Mouse (Mus musculus): Measurements from ENCODE around the gene Saxo2.

Saxo2 gene

GRCm38 (mm10) chr7:82648353-82649080 is at the start of gene Saxo2, which contains the start of gene Efl1:
Saxo2 (minus strand) TSS chr7:82648528.
Efl1 (plus strand) TSS chr7:82648614.
- in situ Hi-C loops (cut with MboI): no loop called here

DNA sequence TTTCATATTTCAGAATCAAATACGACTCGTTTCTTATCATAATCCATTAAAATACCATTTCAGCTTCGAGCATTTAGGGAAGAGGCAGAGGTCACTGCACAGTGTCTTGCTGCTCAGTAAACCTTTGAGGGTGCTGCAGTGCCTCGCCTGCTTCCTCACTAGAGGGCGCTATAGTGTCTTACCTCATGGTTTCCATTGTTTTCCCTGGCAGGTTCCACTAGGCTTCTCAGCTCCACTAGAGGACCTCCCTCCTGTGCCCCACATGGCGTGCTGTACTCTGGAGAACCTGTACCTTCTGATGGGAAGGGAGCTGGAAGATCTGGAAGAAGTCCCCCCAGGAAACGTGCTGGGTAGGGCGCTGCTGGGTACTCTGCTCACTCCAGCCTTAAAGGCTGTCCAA is 49.3 kb upstream of the Saxo2 start:
- in situ Hi-C loops (cut with MboI): no loop called here

- in situ Hi-C loops (cut with MboI): no loop called here
Measured at GRCm38 (mm10) chr7:82691021-82691738, 42.9 kb upstream of the Saxo2 start.

DNA sequence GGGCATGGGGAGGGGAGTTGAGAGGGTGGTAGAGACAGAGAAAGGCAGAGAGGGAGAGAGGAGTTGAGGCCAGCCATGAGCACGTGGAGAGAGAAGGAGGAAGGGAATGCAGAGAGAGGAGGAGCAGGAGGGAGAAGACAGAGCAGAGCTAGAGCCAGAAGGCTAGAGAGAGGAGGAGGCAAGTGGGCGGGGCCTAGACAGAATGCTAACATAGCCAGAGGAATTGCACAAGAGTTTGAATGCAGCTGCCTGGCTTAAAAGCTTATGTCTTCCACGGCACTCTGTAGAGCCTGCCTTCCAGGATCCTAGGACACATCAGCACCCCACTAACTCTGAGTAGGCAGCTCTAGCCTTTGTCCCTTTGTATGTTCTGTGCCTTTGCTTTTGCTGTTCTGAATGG is 40.4 kb upstream of the Saxo2 start:
- in situ Hi-C loops (cut with MboI): no loop called here

- in situ Hi-C loops (cut with MboI): no loop called here
Measured at GRCm38 (mm10) chr7:82679901-82680300, 31.6 kb upstream of the Saxo2 start.

DNA sequence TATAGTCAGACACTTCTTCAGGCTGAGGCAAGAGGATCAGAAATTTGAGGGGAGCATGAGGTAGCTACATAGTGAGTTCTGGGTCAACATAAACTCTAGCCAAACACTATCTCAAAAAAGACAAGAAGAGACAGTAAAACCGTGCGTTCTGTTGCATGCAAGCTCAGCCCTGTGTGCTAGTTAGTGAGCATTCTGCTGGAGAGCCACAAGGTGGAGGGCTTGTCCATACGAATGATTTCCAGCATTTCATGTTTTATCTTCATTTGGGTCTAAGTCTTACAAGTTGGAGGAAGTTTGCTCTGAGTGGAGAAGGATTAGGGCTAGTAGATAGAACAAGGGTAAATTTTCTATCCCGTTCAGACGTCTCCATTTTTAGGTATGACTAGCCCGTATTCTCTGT is 28.5 kb upstream of the Saxo2 start:
- in situ Hi-C loops (cut with MboI): no loop called here

DNA sequence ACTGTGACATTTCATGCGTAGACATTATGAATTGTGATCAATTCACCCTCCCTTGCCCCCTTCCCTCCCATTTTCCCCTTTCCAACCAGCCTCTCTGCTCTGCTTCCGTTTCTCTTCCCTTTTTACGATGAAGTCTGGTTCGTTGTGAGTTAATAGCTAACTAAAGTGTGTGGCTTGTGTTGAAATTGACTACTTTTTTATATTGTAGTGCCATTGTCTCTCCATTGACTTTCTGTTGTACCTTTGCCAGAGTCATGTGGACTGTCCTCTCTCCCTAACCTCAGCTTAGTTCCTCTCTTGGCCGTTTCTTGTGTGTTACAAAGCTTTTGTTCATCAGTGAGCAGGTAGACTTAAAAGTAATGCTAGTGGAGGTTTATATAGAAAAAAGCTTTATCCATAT is 27.7 kb upstream of the Saxo2 start:
- in situ Hi-C loops (cut with MboI): no loop called here

- in situ Hi-C loops (cut with MboI): no loop called here
Measured at GRCm38 (mm10) chr7:82664604-82665003, 16.3 kb upstream of the Saxo2 start.

DNA sequence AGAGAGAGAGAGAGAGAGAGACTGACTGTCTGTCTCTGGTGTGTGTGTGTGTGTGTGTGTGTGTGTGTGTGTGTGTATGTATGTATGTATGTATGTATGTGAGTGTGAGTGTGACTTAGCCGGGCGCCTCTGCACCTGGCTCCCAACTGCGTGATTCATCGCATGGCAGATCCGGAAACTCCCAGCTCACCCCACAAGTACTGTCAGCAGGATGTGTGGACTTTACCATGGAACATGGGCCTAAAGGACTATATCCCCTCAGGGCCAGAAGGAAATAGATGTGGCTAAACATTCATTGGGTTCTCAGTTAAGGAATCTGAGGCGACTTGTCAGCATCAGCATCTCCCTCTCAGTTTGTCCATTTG is 735 bp upstream of the Saxo2 start:
- in situ Hi-C loops (cut with MboI): no loop called here

DNA sequence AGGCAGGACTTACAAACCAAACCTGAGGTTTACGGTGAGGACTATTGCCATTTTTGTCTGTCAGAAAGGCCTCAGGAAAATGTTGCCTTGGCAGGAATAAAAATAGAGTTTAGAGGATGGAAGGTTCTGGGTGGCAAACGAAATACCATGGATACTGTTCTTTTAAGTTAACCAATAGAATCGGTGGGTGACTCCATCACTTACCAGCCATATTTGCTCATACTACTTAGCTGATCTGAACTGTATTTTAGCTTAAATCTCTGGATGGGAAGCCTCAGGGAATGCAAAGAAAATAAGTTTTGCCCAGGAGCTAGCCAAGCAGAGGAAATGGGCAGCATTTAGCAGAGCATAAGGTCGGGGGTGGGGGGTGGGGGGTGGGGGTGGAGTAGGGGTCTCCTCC is 419 bp downstream of the Saxo2 start:
- in situ Hi-C loops (cut with MboI): no loop called here

DNA sequence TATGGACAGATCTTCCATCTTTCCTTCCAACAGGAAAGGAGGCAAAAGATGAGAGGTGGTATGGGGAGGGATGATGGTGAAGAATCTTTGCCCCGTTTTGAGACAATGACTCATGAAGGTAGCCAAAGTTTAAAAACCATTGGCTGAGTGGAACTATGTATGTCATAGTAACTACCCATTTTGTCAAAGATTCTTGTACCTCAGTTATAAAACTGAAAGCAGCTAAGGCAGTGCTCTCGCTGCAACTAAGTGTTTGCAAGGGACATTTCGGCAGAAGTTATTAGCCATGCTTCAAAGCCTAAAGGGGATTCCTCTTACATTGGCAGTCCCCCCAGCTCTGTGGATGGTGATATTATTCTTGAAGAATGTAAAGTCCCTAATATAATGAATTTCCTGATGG is 1.1 kb downstream of the Saxo2 start:
- in situ Hi-C loops (cut with MboI): no loop called here

DNA sequence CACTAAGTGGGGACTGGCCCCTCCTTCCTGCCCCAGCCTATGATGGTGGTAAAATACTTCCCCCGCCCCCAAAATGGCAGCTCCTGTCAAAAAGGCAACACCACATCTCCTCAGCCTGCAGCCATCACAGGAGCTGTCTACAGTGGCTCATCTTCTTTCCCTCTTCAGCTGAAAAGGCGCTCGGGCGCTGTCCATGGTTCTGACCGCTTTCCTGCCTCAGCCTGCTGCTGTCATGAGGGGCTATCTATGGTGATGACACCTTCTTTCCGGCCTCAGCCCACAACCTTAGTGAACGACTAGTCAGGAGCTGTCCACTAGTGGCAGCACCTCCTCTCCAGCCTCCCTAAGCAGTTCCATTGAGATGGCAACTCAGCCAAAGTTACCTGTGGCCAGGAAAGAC is 23.0 kb downstream of the Saxo2 start:
- in situ Hi-C loops (cut with MboI): no loop called here

- in situ Hi-C loops (cut with MboI): no loop called here
Measured at GRCm38 (mm10) chr7:82609629-82610028, 38.7 kb downstream of the Saxo2 start.

- in situ Hi-C loops (cut with MboI): no loop called here
Measured at GRCm38 (mm10) chr7:82605425-82605824, 42.9 kb downstream of the Saxo2 start.

DNA sequence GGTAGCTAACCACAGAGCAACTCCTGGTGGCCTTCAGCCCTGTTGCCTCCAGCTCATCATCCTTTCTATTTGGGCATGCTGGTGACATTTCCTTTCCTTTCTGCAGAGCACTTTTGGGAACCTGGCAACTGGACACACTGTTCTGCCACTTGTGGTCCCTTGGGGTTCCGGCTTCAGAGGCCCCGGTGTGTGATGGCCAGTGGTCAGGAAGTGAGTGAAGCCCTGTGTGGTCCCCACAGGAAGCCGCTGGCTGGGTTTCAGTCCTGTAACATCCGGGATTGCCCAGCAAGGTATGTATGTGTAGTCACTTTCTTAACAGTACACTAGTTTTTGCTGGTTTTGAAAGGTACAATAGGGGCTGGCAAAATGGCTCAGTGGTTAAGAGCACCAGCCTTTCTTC is 46.3 kb downstream of the Saxo2 start:
- in situ Hi-C loops (cut with MboI): no loop called here

DNA sequence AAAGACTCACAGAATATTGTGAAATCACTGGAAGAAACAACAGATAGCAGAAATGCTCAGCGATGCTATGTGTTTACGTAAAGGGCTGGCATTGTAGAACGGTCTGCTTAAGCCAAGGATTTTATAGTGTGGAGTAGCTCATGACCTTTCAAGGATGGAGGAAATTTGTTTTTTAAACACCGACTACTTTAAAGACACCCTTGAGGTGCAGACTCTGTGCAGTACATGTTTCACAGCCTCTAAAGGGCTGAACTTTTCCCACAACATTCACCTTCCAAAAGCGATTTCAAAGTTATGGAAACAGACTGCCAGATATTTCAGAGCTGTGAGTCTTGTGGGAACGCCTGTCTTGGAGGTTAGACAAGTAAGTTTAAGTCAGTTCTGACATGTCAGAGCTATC is 57.4 kb downstream of the Saxo2 start:
- in situ Hi-C loops (cut with MboI): no loop called here

Data from mature B cell (primary cell).